Mouse (Mus musculus): Measurements from ENCODE around the gene Glrx5. TPM values are rescaled to one million over a fixed set of nuclear protein-coding genes. Genes with fewer than 3 reads are reported as not detected.

Gene Glrx5
- polyA plus RNA-seq, 1 experiment from 2014 or later: 146 TPM

- H3K4me1 ChIP-seq: peaks cover 24% of the 10 kb centered on the region
- ATAC-seq (ENCODE audit: low FRiP score, low read depth): no peak
- 78% methylated on average over 7 of the region's 7 CpGs for WGBS
- no peak overlapping the region for H3K9ac ChIP-seq
- peaks cover 48% of the 10 kb centered on the region for H3K36me3 ChIP-seq
- H3K4me3 ChIP-seq: no peak overlapping the region
- no peak overlapping the region for H3K27ac ChIP-seq
- H3K4me2 ChIP-seq (replicated peaks): no peak overlapping the region
- H3K9me3 ChIP-seq: no peaks in the 10 kb centered on the region
- H3K27me3 ChIP-seq: no peaks in the 10 kb centered on the region
These were observed 6.4 kb downstream of the Glrx5 start for GRCm38 (mm10) chr12:105038918-105039317.

GRCm38 (mm10) chr12:105039578-105040289 is 7.2 kb downstream of the Glrx5 start:
- 61% methylated on average over 12 of the region's 12 CpGs for WGBS
- Histone ChIP-seq H3K4me3 (no peak overlapping the region), H3K9ac (peak overlapping the region; percentile 39; the same call in 1 of the 2 replicates), H3K27ac (no peak overlapping the region), H3K9me3 (no peaks in the 10 kb centered on the region), H3K4me1 (peaks cover 16% of the 10 kb centered on the region), H3K4me2 (replicated peaks) (no peak overlapping the region), H3K36me3 (peaks cover 51% of the 10 kb centered on the region), H3K27me3 (no peaks in the 10 kb centered on the region)
- no peak for ATAC-seq (ENCODE audit: low FRiP score, low read depth)

GRCm38 (mm10) chr12:105040950-105041349 is 8.5 kb downstream of the Glrx5 start:
- Histone ChIP-seq H3K4me1 (peaks cover 7% of the 10 kb centered on the region; the same call in 1 of the 2 replicates), H3K9ac (no peak overlapping the region), H3K27me3 (no peaks in the 10 kb centered on the region), H3K4me3 (no peak overlapping the region), H3K36me3 (peaks cover 51% of the 10 kb centered on the region), H3K27ac (no peak overlapping the region), H3K4me2 (replicated peaks) (no peak overlapping the region), H3K9me3 (no peaks in the 10 kb centered on the region)
- ATAC-seq (ENCODE audit: low FRiP score, low read depth): no peak
- WGBS: 96% methylated on average over 7 of the region's 7 CpGs

GRCm38 (mm10) chr12:105043081-105043480 is 10.6 kb downstream of the Glrx5 start:
- Histone ChIP-seq H3K4me2 (replicated peaks) (no peak overlapping the region), H3K9me3 (0 out of 2 replicates have a peak, but pooled peaks cover 4% of the 10 kb centered on the region), H3K4me1 (peaks cover 5% of the 10 kb centered on the region; the same call in 1 of the 2 replicates), H3K27me3 (no peaks in the 10 kb centered on the region), H3K27ac (no peak overlapping the region), H3K4me3 (no peak overlapping the region), H3K36me3 (peaks cover 43% of the 10 kb centered on the region), H3K9ac (no peak overlapping the region)
- WGBS: 84% methylated on average over 5 of the region's 5 CpGs
- no peak for ATAC-seq (ENCODE audit: low FRiP score, low read depth)

GRCm38 (mm10) chr12:105044775-105045174 is 12.3 kb downstream of the Glrx5 start:
- H3K4me2 ChIP-seq (replicated peaks): no peak overlapping the region
- no peak for ATAC-seq (ENCODE audit: low FRiP score, low read depth)
- 90% methylated on average over 9 of the region's 9 CpGs for WGBS

GRCm38 (mm10) chr12:105048301-105048863 is 15.9 kb downstream of the Glrx5 start:
- H3K9me3 ChIP-seq: 0 out of 2 replicates have a peak, but pooled peaks cover 4% of the 10 kb centered on the region
- H3K27me3 ChIP-seq: no peaks in the 10 kb centered on the region
- no peak overlapping the region for H3K4me2 ChIP-seq (replicated peaks)
- WGBS: 84% methylated on average over 17 of the region's 17 CpGs
- no peaks in the 10 kb centered on the region for H3K4me1 ChIP-seq
- no peak overlapping the region for H3K9ac ChIP-seq
- H3K36me3 ChIP-seq: peaks cover 8% of the 10 kb centered on the region; the same call in 1 of the 2 replicates
- H3K27ac ChIP-seq: no peak overlapping the region
- H3K4me3 ChIP-seq: no peak overlapping the region
- no peak for ATAC-seq (ENCODE audit: low FRiP score, low read depth)

More at GRCm38 (mm10) chr12:105044775-105045174, 12.3 kb downstream of the Glrx5 start:
- Histone ChIP-seq H3K9ac (no peak overlapping the region), H3K27ac (no peak overlapping the region), H3K4me3 (no peak overlapping the region), H3K4me1 (peaks cover 2% of the 10 kb centered on the region; the same call in 1 of the 2 replicates), H3K27me3 (no peaks in the 10 kb centered on the region), H3K36me3 (peaks cover 41% of the 10 kb centered on the region), H3K9me3 (0 out of 2 replicates have a peak, but pooled peaks cover 4% of the 10 kb centered on the region)

- ATAC-seq (ENCODE audit: low FRiP score, low read depth): no peak
- no peak overlapping the region for H3K9ac ChIP-seq
- H3K4me3 ChIP-seq: no peak overlapping the region
- H3K27ac ChIP-seq: no peak overlapping the region
- H3K4me2 ChIP-seq (replicated peaks): no peak overlapping the region
- H3K9me3 ChIP-seq: 0 out of 2 replicates have a peak, but pooled peaks cover 4% of the 10 kb centered on the region
- no peaks in the 10 kb centered on the region for H3K36me3 ChIP-seq
- H3K27me3 ChIP-seq: no peaks in the 10 kb centered on the region
- no peaks in the 10 kb centered on the region for H3K4me1 ChIP-seq
- 76% methylated on average over 12 of the region's 12 CpGs for WGBS
These were observed 17.3 kb downstream of the Glrx5 start for GRCm38 (mm10) chr12:105049813-105050212.

- Histone ChIP-seq H3K9ac (no peak overlapping the region), H3K4me1 (no peaks in the 10 kb centered on the region), H3K9me3 (0 out of 2 replicates have a peak, but pooled peaks cover 4% of the 10 kb centered on the region), H3K4me2 (replicated peaks) (no peak overlapping the region), H3K27ac (no peak overlapping the region), H3K4me3 (no peak overlapping the region), H3K27me3 (no peaks in the 10 kb centered on the region), H3K36me3 (no peaks in the 10 kb centered on the region)
- 0 out of 2 replicates have a peak, but pooled peaks have one; percentile 46 for ATAC-seq (ENCODE audit: low FRiP score, low read depth)
- 6% methylated on average over 4 of the region's 4 CpGs for WGBS
These were observed 18.4 kb downstream of the Glrx5 start for GRCm38 (mm10) chr12:105050898-105051297.

- Histone ChIP-seq H3K4me1 (no peaks in the 10 kb centered on the region), H3K9me3 (no peaks in the 10 kb centered on the region), H3K4me2 (replicated peaks) (no peak overlapping the region), H3K36me3 (no peaks in the 10 kb centered on the region), H3K27ac (no peak overlapping the region), H3K4me3 (no peak overlapping the region), H3K27me3 (no peaks in the 10 kb centered on the region), H3K9ac (no peak overlapping the region)
- ATAC-seq (ENCODE audit: low FRiP score, low read depth): no peak
- WGBS: 94% methylated on average over 15 of the region's 15 CpGs
These were observed 21.6 kb downstream of the Glrx5 start for GRCm38 (mm10) chr12:105054041-105054440.

- Histone ChIP-seq H3K36me3 (no peaks in the 10 kb centered on the region), H3K4me3 (no peak overlapping the region), H3K27ac (no peak overlapping the region), H3K9me3 (no peaks in the 10 kb centered on the region), H3K9ac (no peak overlapping the region), H3K4me2 (replicated peaks) (no peak overlapping the region), H3K4me1 (no peaks in the 10 kb centered on the region), H3K27me3 (no peaks in the 10 kb centered on the region)
- ATAC-seq (ENCODE audit: low FRiP score, low read depth): no peak
- WGBS: 83% methylated on average over 6 of the region's 6 CpGs
These were observed 22.8 kb downstream of the Glrx5 start for GRCm38 (mm10) chr12:105055308-105055707.

- H3K27me3 ChIP-seq: no peaks in the 10 kb centered on the region
- peaks cover 5% of the 10 kb centered on the region; the same call in 1 of the 2 replicates for H3K4me1 ChIP-seq
- no peaks in the 10 kb centered on the region for H3K9me3 ChIP-seq
- H3K4me3 ChIP-seq: no peak overlapping the region
- H3K27ac ChIP-seq: no peak overlapping the region
- no peak for ATAC-seq (ENCODE audit: low FRiP score, low read depth)
- H3K36me3 ChIP-seq: no peaks in the 10 kb centered on the region
- H3K9ac ChIP-seq: no peak overlapping the region
- WGBS: 64% methylated on average over 2 of the region's 2 CpGs
- H3K4me2 ChIP-seq (replicated peaks): no peak overlapping the region
These were observed 27.5 kb downstream of the Glrx5 start for GRCm38 (mm10) chr12:105060006-105060405.

Measured in limb, embryonic 13.5 days (tissue).